ENCODE assay signal across 8 mouse cellular contexts in genomic region chr15:78239956-78240617, GRCm38 (mm10). TPM values are rescaled to one million over a fixed set of nuclear protein-coding genes. Genes with fewer than 3 reads are reported as not detected.
DNase-seq lines count a peak whose midpoint lies in the region.
"Had no signal": no experiment of that assay in that cellular context is flagged by ENCODE, and none has a peak within 500 bp of the region (broad histone marks: within the 10 kb centered on the region; RNA-seq: fewer than 3 reads in every experiment).

No protein-coding gene starts in this region.

- peak; percentile 24 for DNase-seq in adrenal gland, postnatal 14 days
- no peak for DNase-seq in adrenal gland, postnatal 10 days
- DNase-seq in testis, postnatal 10 days (ENCODE audit: low spot score), result peak; percentile 37
- no peak for DNase-seq in testis, postnatal 14 days (ENCODE audit: low spot score)
- peak; percentile 68 for DNase-seq in gastrocnemius, postnatal 25 days
- DNase-seq in ovary, postnatal 36 days (ENCODE audit: low spot score), result no peak

RNA-seq across cellular contexts. Expression of gene Ncf4, which starts 4.5 kb away (rescaled TPM):
- 2.4 and 5.5 TPM in 2 replicates for total RNA-seq in adrenal gland, postnatal 14 days (2021)
- 1 to 10 TPM; 4.1 to 6.3 TPM for total RNA-seq in adrenal gland, postnatal 10 days (2021)
- 1 to 10 TPM; 1.2 to 1.4 TPM for total RNA-seq in gastrocnemius, postnatal 25 days (2021)

RNA-seq across cellular contexts. Expression of gene Pvalb, which starts 33.9 kb away (rescaled TPM):
- total RNA-seq in adrenal gland, postnatal 14 days (2021), result 0.94 TPM in 1 of 2 replicates, not detected in the other
- total RNA-seq in adrenal gland, postnatal 10 days (2021), result 100 to 1,000 TPM; 132 to 141 TPM
- over 10,000 TPM; 18,412 to 20,409 TPM for total RNA-seq in gastrocnemius, postnatal 25 days (2021)
- total RNA-seq: ES-E14; granulocyte monocyte progenitor cell, adult 5-6 weeks had no signal

Comparison
In these comparisons a context has a peak if more than half of its experiments do, and no peak if none do; other contexts are left out.
1. DNase-seq: peak in adrenal gland, postnatal 14 days (single experiment), testis, postnatal 10 days (single experiment) and gastrocnemius, postnatal 25 days (single experiment); none in adrenal gland, postnatal 10 days (single experiment), testis, postnatal 14 days (single experiment) and ovary, postnatal 36 days (single experiment).
2. RNA of gene Pvalb, which starts 33.9 kb away (total RNA-seq): 18,412 to 20,409 TPM in gastrocnemius, postnatal 25 days; 132 to 141 TPM in adrenal gland, postnatal 10 days and 0.94 TPM in adrenal gland, postnatal 14 days; every median in the first group is over 100 times any median in the second.